Mouse (Mus musculus): Measurements from ENCODE around the gene Ttc27. TPM values are rescaled to one million over a fixed set of nuclear protein-coding genes. Genes with fewer than 3 reads are reported as not detected.

Gene Ttc27
- total and polyA plus RNA-seq, 3 experiments = 52.9 to 92.9 (median 70.3) TPM

- dilution Hi-C loops (cut with MboI; ENCODE audit: extremely low pct_ligation_motif_present, extremely low pct_unique_long_range_greater_than_20kb, low sequenced_read_pairs) = no loop called here
- TF ChIP-seq TBP (conservative IDR thresholded peaks at IDR 0.05; ENCODE audit: low read depth, low read length) (no peak), PAX5 (IDR thresholded peaks at IDR 0.05; ENCODE audit: low read length) (no peak), USF1 (IDR thresholded peaks at IDR 0.05; ENCODE audit: low read depth, low read length) (no peak), POLR2AphosphoS2 (IDR thresholded peaks at IDR 0.05; ENCODE audit: low read depth, low read length) (no peak), MAX (IDR thresholded peaks at IDR 0.05; ENCODE audit: low read length) (no peak), ZC3H11A (IDR thresholded peaks at IDR 0.05; ENCODE audit: low read depth, low read length) (no peak), NELFE (IDR thresholded peaks at IDR 0.05; ENCODE audit: low read depth, low read length) (no peak), TCF12 (IDR thresholded peaks at IDR 0.05; ENCODE audit: low read depth, low read length) (no peak), MXI1 (IDR thresholded peaks at IDR 0.05; ENCODE audit: low read depth, low read length) (no peak), MAFK (IDR thresholded peaks at IDR 0.05; ENCODE audit: insufficient replicate concordance, low read length) (no peak), USF2 (conservative IDR thresholded peaks at IDR 0.05; ENCODE audit: low read depth, low read length) (no peak), MAZ (IDR thresholded peaks at IDR 0.05; ENCODE audit: low read depth, low read length) (no peak), ZNF384 (IDR thresholded peaks at IDR 0.05; ENCODE audit: low read depth, low read length) (no peak), E2F4 (IDR thresholded peaks at IDR 0.05; ENCODE audit: insufficient replicate concordance, low read depth, low read length) (no peak), MYC (IDR thresholded peaks at IDR 0.05; ENCODE audit: low read depth, low read length) (no peak), ZMIZ1 (IDR thresholded peaks at IDR 0.05; ENCODE audit: low read depth, low read length) (no peak), ZKSCAN1 (IDR thresholded peaks at IDR 0.05; ENCODE audit: borderline replicate concordance, low read depth, low read length) (no peak), CHD1 (IDR thresholded peaks at IDR 0.05; ENCODE audit: low read depth, low read length) (no peak)
- no peak overlapping the region for H3K9ac ChIP-seq (ENCODE audit: insufficient read depth, low read depth)
- H3K9me3 ChIP-seq (replicated peaks; ENCODE audit: low read length) = no peaks in the 10 kb centered on the region
- no peak overlapping the region for H3K27ac ChIP-seq (ENCODE audit: insufficient read depth, low read depth)
- H3K79me2 ChIP-seq (replicated peaks; ENCODE audit: control insufficient read depth, extremely low read depth, insufficient read depth, poor library complexity, severe bottlenecking) = peaks cover 16% of the 10 kb centered on the region
- no peak overlapping the region for H3K4me3 ChIP-seq (replicated peaks in 1 of 3; ENCODE audit: low read depth in 2 of 3, low read length in 2 of 3, poor library complexity in 1 of 3)
- in situ Hi-C loops (cut with MboI; ENCODE audit: low pct_ligation_motif_present, low pct_unique_long_range_greater_than_20kb, low sequenced_read_pairs) = no loop called here
- peaks cover 7 to 20% of the 10 kb centered on the region in 2 experiments for H3K36me3 ChIP-seq (replicated peaks in 1 of 2; ENCODE audit: control insufficient read depth in 1 of 2, insufficient read depth in 1 of 2, low read length in 1 of 2)
- H3K4me1 ChIP-seq (ENCODE audit: control insufficient read depth in 1 of 2, insufficient read depth in 2 of 2) = peaks cover 4 to 19% of the 10 kb centered on the region in 2 experiments; a peak in 3 of 4 replicates
- no peak for DNase-seq (ENCODE audit: extremely low read depth)
- H3K4me2 ChIP-seq (ENCODE audit: insufficient read depth, low read depth, poor library complexity, severe bottlenecking) = no peak overlapping the region
- H3K27me3 ChIP-seq (replicated peaks) = peaks cover 3% of the 10 kb centered on the region
These were observed 1.8 kb upstream of the Ttc27 start for GRCm38 (mm10) chr17:74715724-74716123.

GRCm38 (mm10) chr17:74716643-74717042, 889 bp upstream of the Ttc27 start:
- Histone ChIP-seq H3K27ac (ENCODE audit: insufficient read depth, low read depth) (no peak overlapping the region), H3K9ac (ENCODE audit: insufficient read depth, low read depth) (peak overlapping the region; percentile 81)

More at GRCm38 (mm10) chr17:74716643-74717042, 889 bp upstream of the Ttc27 start:
- Histone ChIP-seq H3K36me3 (replicated peaks in 1 of 2; ENCODE audit: control insufficient read depth in 1 of 2, insufficient read depth in 1 of 2, low read length in 1 of 2) (peaks cover 13 to 29% of the 10 kb centered on the region in 2 experiments), H3K27me3 (replicated peaks) (peaks cover 3% of the 10 kb centered on the region), H3K9me3 (replicated peaks; ENCODE audit: low read length) (no peaks in the 10 kb centered on the region), H3K4me1 (ENCODE audit: control insufficient read depth in 1 of 2, insufficient read depth in 2 of 2) (peaks cover 4 to 19% of the 10 kb centered on the region in 2 experiments; a peak in 3 of 4 replicates), H3K4me2 (ENCODE audit: insufficient read depth, low read depth, poor library complexity, severe bottlenecking) (peak overlapping the region; percentile 99), H3K79me2 (replicated peaks; ENCODE audit: control insufficient read depth, extremely low read depth, insufficient read depth, poor library complexity, severe bottlenecking) (peaks cover 16% of the 10 kb centered on the region), H3K4me3 (replicated peaks in 1 of 3; ENCODE audit: low read depth in 2 of 3, low read length in 2 of 3, poor library complexity in 1 of 3) (no peak overlapping the region)
- dilution Hi-C loops (cut with MboI; ENCODE audit: extremely low pct_ligation_motif_present, extremely low pct_unique_long_range_greater_than_20kb, low sequenced_read_pairs) = no loop called here
- in situ Hi-C loops (cut with MboI; ENCODE audit: low pct_ligation_motif_present, low pct_unique_long_range_greater_than_20kb, low sequenced_read_pairs) = no loop called here
- DNase-seq (ENCODE audit: extremely low read depth) = no peak
- TF ChIP-seq ETS1 (conservative IDR thresholded peaks at IDR 0.05; ENCODE audit: low read depth, low read length) = no peak
- no peak for TF ChIP-seq USF2 (conservative IDR thresholded peaks at IDR 0.05; ENCODE audit: low read depth, low read length)
- TF ChIP-seq SMC3 (IDR thresholded peaks at IDR 0.05; ENCODE audit: low read depth, low read length) = no peak
- TF ChIP-seq ZMIZ1 (IDR thresholded peaks at IDR 0.05; ENCODE audit: low read depth, low read length) = no peak
- no peak for TF ChIP-seq MAZ (IDR thresholded peaks at IDR 0.05; ENCODE audit: low read depth, low read length)
- no peak for TF ChIP-seq RAD21 (IDR thresholded peaks at IDR 0.05; ENCODE audit: low read depth, low read length)
- TF ChIP-seq ZNF384 (IDR thresholded peaks at IDR 0.05; ENCODE audit: low read depth, low read length) = no peak
- no peak for TF ChIP-seq MYC (IDR thresholded peaks at IDR 0.05; ENCODE audit: low read depth, low read length)
- TF ChIP-seq JUN (IDR thresholded peaks at IDR 0.05; ENCODE audit: insufficient read depth, low read depth, low read length) = no peak
- TF ChIP-seq POLR2A (IDR thresholded peaks at IDR 0.05; ENCODE audit: low read depth, low read length) = no peak
- TF ChIP-seq ELF1 (IDR thresholded peaks at IDR 0.05; ENCODE audit: low read depth, low read length) = no peak
- TF ChIP-seq MEF2A (IDR thresholded peaks at IDR 0.05; ENCODE audit: borderline replicate concordance, low read depth, low read length) = no peak
- TF ChIP-seq HCFC1 (IDR thresholded peaks at IDR 0.05; ENCODE audit: low read depth, low read length) = no peak
- TF ChIP-seq POLR2AphosphoS2 (IDR thresholded peaks at IDR 0.05; ENCODE audit: low read depth, low read length) = no peak
- TF ChIP-seq MAFK (IDR thresholded peaks at IDR 0.05; ENCODE audit: insufficient replicate concordance, low read length) = no peak
- no peak for TF ChIP-seq BHLHE40 (IDR thresholded peaks at IDR 0.05; ENCODE audit: low read depth, low read length)

All from CH12.LX (cell line).